Mouse (Mus musculus) megakaryocyte-erythroid progenitor cell, adult 5-6 weeks (primary cell): ENCODE measurements around the gene Arhgef16. TPM values are rescaled to one million over a fixed set of nuclear protein-coding genes. Genes with fewer than 3 reads are reported as not detected.

Experiments used
- ATAC-seq: replicated peaks from 2 replicates; pipeline ENCODE4 v1.8.0; 2016; ENCODE audit warnings: mild to moderate bottlenecking, inconsistent platforms; ENCODE audit not compliant: severe bottlenecking, poor library complexity, low FRiP score, low TSS enrichment
- total RNA-seq, 2 experiments: library from RNA; stranded (forward) in 1 of 2; stranded (reverse) in 1 of 2; fragments of 200-1000, 215-1000 nt in 1 of 2; fragments of >200 nt in 1 of 2; fragmentation: Nextera tagmentation in 1 of 2; gene quantifications; 2 replicates each; pipeline ENCODE4 v1.2.3; 2014 to 2017

Gene Arhgef16
- total RNA-seq, 2 experiments from 2014 or later, result not detected

DNA sequence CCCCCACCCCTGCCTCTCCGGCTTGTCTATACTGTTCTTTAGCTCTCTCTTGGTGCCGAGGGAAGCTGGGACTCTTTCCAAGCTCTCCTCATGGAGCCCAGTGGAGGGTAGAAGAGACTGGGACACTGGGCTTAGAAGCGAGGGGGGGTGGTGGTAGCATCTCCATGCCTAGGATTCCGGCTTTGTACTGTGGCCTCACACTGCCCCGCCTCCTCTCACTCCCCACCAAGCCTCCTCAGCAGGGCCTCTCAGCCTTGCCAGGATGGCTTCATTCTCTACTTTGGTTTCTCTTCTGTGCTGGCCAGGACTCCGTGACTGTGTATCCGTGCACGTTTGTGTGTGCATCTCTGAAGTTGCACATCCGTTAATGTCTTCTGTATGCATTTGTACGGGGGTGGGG, 64.6 kb downstream of the Arhgef16 start:
- ATAC-seq, result no peak

- ATAC-seq, result no peak
Measured at GRCm38 (mm10) chr4:154236001-154236400, 65.5 kb downstream of the Arhgef16 start.

GRCm38 (mm10) chr4:154232295-154232694, 69.2 kb downstream of the Arhgef16 start:
- no peak for ATAC-seq

GRCm38 (mm10) chr4:154231380-154231779, 70.1 kb downstream of the Arhgef16 start:
- ATAC-seq, result no peak

GRCm38 (mm10) chr4:154229569-154229968, 71.9 kb downstream of the Arhgef16 start:
- no peak for ATAC-seq

Other genes starting within 250 kb of the Arhgef16 start
- not detected in 2 replicates for gene Trp73, start 161.5 kb downstream of the Arhgef16 start, total RNA-seq (2014; fragmentation: Nextera tagmentation)
- gene Trp73, start 161.5 kb downstream of the Arhgef16 start, total RNA-seq (2017), result not detected in 2 replicates
- 23.3 and 29.7 TPM in 2 replicates for gene Wrap73, start 159.3 kb downstream of the Arhgef16 start, total RNA-seq (2014; fragmentation: Nextera tagmentation)
- gene Wrap73, start 159.3 kb downstream of the Arhgef16 start, total RNA-seq (2017), result 8.9 and 10.9 TPM in 2 replicates
- gene Tprgl, start 141.0 kb downstream of the Arhgef16 start, total RNA-seq (2014; fragmentation: Nextera tagmentation), result 67.6 and 82.8 TPM in 2 replicates
- gene Tprgl, start 141.0 kb downstream of the Arhgef16 start, total RNA-seq (2017), result 39.9 and 49.6 TPM in 2 replicates
- gene Megf6, start 130.9 kb downstream of the Arhgef16 start, total RNA-seq (2014; fragmentation: Nextera tagmentation), result 0.22 and 0.37 TPM in 2 replicates
- 0.38 TPM in 1 of 2 replicates, not detected in the other for gene Megf6, start 130.9 kb downstream of the Arhgef16 start, total RNA-seq (2017)
- not detected in 2 replicates for gene B230104I21Rik, start 34.5 kb upstream of the Arhgef16 start, total RNA-seq (2014; fragmentation: Nextera tagmentation)
- not detected in 2 replicates for gene B230104I21Rik, start 34.5 kb upstream of the Arhgef16 start, total RNA-seq (2017)